Mouse (Mus musculus) CH12.LX (cell line): ENCODE data around the gene Egln2. TPM values are rescaled to one million over a fixed set of nuclear protein-coding genes. Genes with fewer than 3 reads are reported as not detected.
A peak's percentile ranks its signal among the peaks of the same experiment; 100 is the strongest.

ENCODE experiments used
- DNase-seq: peaks from one replicate; pipeline ENCODE4 v3.0.0-alpha.2; 2013; ENCODE audit errors: extremely low read depth
- H3K27ac ChIP-seq: 2 replicates; pipeline ENCODE4 v1.5.1; 2012; ENCODE audit warnings: low read depth, mild to moderate bottlenecking, control low read depth, moderate library complexity; ENCODE audit not compliant: insufficient read depth
- H3K27me3 ChIP-seq: replicated peaks from 2 replicates; pipeline ENCODE3; 2012; ENCODE audit warnings: inconsistent platforms
- H3K36me3 ChIP-seq, 2 experiments: replicated peaks in 1 of 2; 2 replicates each; pipeline versions ENCODE3 to v1.6.1; 2012; ENCODE audit warnings: inconsistent platforms in 1 of 2, low read length in 1 of 2, mild to moderate bottlenecking in 1 of 2, mixed read lengths in 1 of 2, moderate library complexity in 1 of 2; ENCODE audit not compliant: control insufficient read depth in 1 of 2, insufficient read depth in 1 of 2
- H3K4me1 ChIP-seq, 2 experiments: 2 replicates each; pipeline ENCODE4 v1.6.1; 2012; ENCODE audit warnings: inconsistent platforms in 1 of 2, moderate library complexity in 1 of 2; ENCODE audit not compliant: insufficient read depth in 2 of 2, control insufficient read depth in 1 of 2
- H3K4me2 ChIP-seq: 2 replicates; pipeline ENCODE4 v1.6.1; 2012; ENCODE audit warnings: low read depth, mild to moderate bottlenecking, control low read depth; ENCODE audit not compliant: poor library complexity, insufficient read depth, severe bottlenecking
- H3K4me3 ChIP-seq, 3 experiments: fragments of 150-350 bp in 1 of 3; sonication (generic) in 1 of 3; replicated peaks in 1 of 3; 2 replicates each; pipeline versions ENCODE3 to v1.5.1; 2011 to 2012; ENCODE audit warnings: low read depth in 2 of 3, low read length in 2 of 3, mild to moderate bottlenecking in 2 of 3, moderate library complexity in 2 of 3, control low read depth in 1 of 3, improper control_type of control experiment in 1 of 3, inconsistent platforms in 1 of 3, mixed read lengths in 1 of 3; ENCODE audit not compliant: poor library complexity in 1 of 3
- H3K79me2 ChIP-seq: replicated peaks from 2 replicates; pipeline ENCODE4 v1.6.1; 2012; ENCODE audit warnings: mild to moderate bottlenecking, moderate library complexity; ENCODE audit not compliant: control insufficient read depth, poor library complexity, insufficient read depth, severe bottlenecking; ENCODE audit errors: extremely low read depth
- H3K9ac ChIP-seq: 2 replicates; pipeline ENCODE4 v1.6.1; 2012; ENCODE audit warnings: low read depth, mild to moderate bottlenecking, control low read depth, moderate library complexity; ENCODE audit not compliant: insufficient read depth
- H3K9me3 ChIP-seq: replicated peaks from 2 replicates; pipeline ENCODE3; 2012; ENCODE audit warnings: low read length, inconsistent platforms, mixed read lengths
- BHLHE40 ChIP-seq: IDR thresholded peaks from 2 replicates; pipeline ENCODE4 v1.6.1; 2011; ENCODE audit warnings: mild to moderate bottlenecking, low read depth, low read length, improper control_type of control experiment
- CHD2 ChIP-seq: IDR thresholded peaks from 2 replicates; pipeline ENCODE4 v1.6.1; 2011; ENCODE audit warnings: low read length, improper control_type of control experiment
- ELF1 ChIP-seq: IDR thresholded peaks from 2 replicates; pipeline ENCODE4 v1.6.1; 2014; ENCODE audit warnings: low read depth, mild to moderate bottlenecking, inconsistent platforms, low read length, improper control_type of control experiment
- EP300 ChIP-seq: IDR thresholded peaks from 2 replicates; pipeline ENCODE4 v1.6.1; 2011; ENCODE audit warnings: low read length, improper control_type of control experiment
- GABPA ChIP-seq: IDR thresholded peaks from 2 replicates; pipeline ENCODE4 v1.6.1; 2012; ENCODE audit warnings: low read depth, low read length, improper control_type of control experiment, inconsistent platforms; ENCODE audit not compliant: insufficient replicate concordance
- HCFC1 ChIP-seq: IDR thresholded peaks from 2 replicates; pipeline ENCODE4 v1.6.1; 2012; ENCODE audit warnings: low read depth, mild to moderate bottlenecking, inconsistent platforms, low read length, improper control_type of control experiment
- JUN ChIP-seq: IDR thresholded peaks from 2 replicates; pipeline ENCODE4 v1.6.1; 2011; ENCODE audit warnings: low read depth, mild to moderate bottlenecking, low read length, improper control_type of control experiment, moderate library complexity; ENCODE audit not compliant: insufficient read depth
- MAX ChIP-seq: IDR thresholded peaks from 2 replicates; pipeline ENCODE4 v1.6.1; 2011; ENCODE audit warnings: low read length, improper control_type of control experiment
- MEF2A ChIP-seq: IDR thresholded peaks from 2 replicates; pipeline ENCODE4 v1.6.1; 2014; ENCODE audit warnings: low read depth, mild to moderate bottlenecking, inconsistent platforms, low read length, improper control_type of control experiment, borderline replicate concordance
- NELFE ChIP-seq: IDR thresholded peaks from 2 replicates; pipeline ENCODE4 v1.6.1; 2011; ENCODE audit warnings: low read depth, low read length, improper control_type of control experiment
- PAX5 ChIP-seq: IDR thresholded peaks from 2 replicates; pipeline ENCODE4 v1.6.1; 2012; ENCODE audit warnings: low read length, inconsistent platforms, mixed read lengths
- POLR2A ChIP-seq: IDR thresholded peaks from 2 replicates; pipeline ENCODE4 v1.6.1; 2011; ENCODE audit warnings: low read depth, mild to moderate bottlenecking, improper control_type of control experiment, low read length
- POLR2AphosphoS2 ChIP-seq: IDR thresholded peaks from 2 replicates; pipeline ENCODE4 v1.6.1; 2011; ENCODE audit warnings: low read depth, low read length, improper control_type of control experiment
- RAD21 ChIP-seq: IDR thresholded peaks from 2 replicates; pipeline ENCODE4 v1.6.1; 2011; ENCODE audit warnings: low read depth, mild to moderate bottlenecking, low read length, improper control_type of control experiment, moderate library complexity
- RCOR1 ChIP-seq: conservative IDR thresholded peaks from 2 replicates; pipeline ENCODE4 v1.6.1; 2012; ENCODE audit warnings: low read depth, mild to moderate bottlenecking, inconsistent platforms, low read length, improper control_type of control experiment
- SMC3 ChIP-seq: IDR thresholded peaks from 2 replicates; pipeline ENCODE4 v1.6.1; 2011; ENCODE audit warnings: low read depth, low read length, improper control_type of control experiment
- ZKSCAN1 ChIP-seq: IDR thresholded peaks from 2 replicates; pipeline ENCODE4 v1.6.1; 2012; ENCODE audit warnings: low read depth, inconsistent platforms, low read length, improper control_type of control experiment, borderline replicate concordance
- dilution Hi-C: fragments of 300-500 bp; cut with MboI; formaldehyde crosslinking; loops from 2 replicates; pipeline ENCODE4 v1.14.3; 2020; ENCODE audit warnings: low sequenced_read_pairs; ENCODE audit not compliant: extremely low pct_unique_long_range_greater_than_20kb, extremely low pct_ligation_motif_present
- in situ Hi-C: fragments of 300-500 bp; cut with MboI; formaldehyde crosslinking; loops from 3 replicates; pipeline ENCODE4 v1.14.3; 2019; ENCODE audit warnings: low sequenced_read_pairs, low pct_ligation_motif_present, low pct_unique_long_range_greater_than_20kb, mixed read lengths
- polyA plus RNA-seq: library from polyadenylated mRNA; unstranded; fragments of >175 nt; gene quantifications from 2 replicates; pipeline ENCODE4 v1.2.1, GENCODE M21; 2012; ENCODE audit warnings: low read depth; ENCODE audit not compliant: insufficient read length
- total RNA-seq, 2 experiments: library from RNA; depleted of rRNA; stranded (reverse); fragments of 300-350 nt in 1 of 2; fragments of >200 nt in 1 of 2; gene quantifications; 2 replicates each; pipeline ENCODE4 v1.2.3; 2012 to 2014

The Egln2 gene
- total and polyA plus RNA-seq, 3 experiments, result 37.9 to 115 (median 103) TPM

GRCm38 (mm10) chr7:27195681-27196611 is 29.3 kb upstream of the Egln2 start, which contains the start of the genes BC024978 and Snrpa (continued):
- TF ChIP-seq HCFC1 (peak; percentile 87), POLR2AphosphoS2 (0 out of 2 replicates have a peak, but pooled peaks have one; percentile 67), MAX (peak; percentile 99), PAX5 (no peak), JUN (peak; percentile 90), POLR2A (peak; percentile 80), RCOR1 (no peak), MEF2A (no peak), BHLHE40 (peak; percentile 94)
- TF ChIP-seq, all 38 proteins: peak for 22

GRCm38 (mm10) chr7:27193731-27194130 is 27.1 kb upstream of the Egln2 start:
- in situ Hi-C loops, result loop anchor here (5.0 kb wide), 1 partner anchor 34 kb away; the partner anchor contains the start of gene Itpkc
- Histone ChIP-seq H3K4me1 (peaks cover 15 to 53% of the 10 kb centered on the region in 2 experiments), H3K36me3 (peaks cover 49 to 72% of the 10 kb centered on the region in 2 experiments), H3K9me3 (peaks cover 8% of the 10 kb centered on the region)
- TF ChIP-seq CHD2, result no peak
- no peak for TF ChIP-seq ZKSCAN1
- TF ChIP-seq EP300, result no peak
- no peak for TF ChIP-seq JUN
- no peak for TF ChIP-seq GABPA
- no peak for TF ChIP-seq POLR2A
- no peak for TF ChIP-seq SMC3
- no peak for TF ChIP-seq NELFE
- no peak for TF ChIP-seq POLR2AphosphoS2
- TF ChIP-seq ELF1, result no peak
- no peak for TF ChIP-seq RAD21
- TF ChIP-seq, all 38 proteins: peak for 0
- H3K9ac ChIP-seq, result no peak overlapping the region
- no peak overlapping the region for H3K27ac ChIP-seq
- no peaks in the 10 kb centered on the region for H3K27me3 ChIP-seq
- H3K4me2 ChIP-seq, result no peak overlapping the region; the same call in 1 of the 2 replicates
- H3K79me2 ChIP-seq, result peaks cover 40% of the 10 kb centered on the region
- peak overlapping the region in 1 of 3 experiments; percentile 20 for H3K4me3 ChIP-seq
- dilution Hi-C loops, result no loop called here
- no peak for DNase-seq
